Mouse (Mus musculus) frontal cortex, postnatal 36 days (tissue): ENCODE data around the gene Gm21149.
"Not testable (repeated sequence)": the region's sequence is repeated elsewhere in the genome, so short reads cannot be mapped to it uniquely, and the experiment has no call there.

ENCODE experiments used
- DNase-seq, 2 experiments: peaks; one replicate each; pipeline ENCODE4 v3.0.0; 2022; ENCODE audit warnings: low spot score in 2 of 2

The Gm21149 gene

GRCm38 (mm10) chr5:15463561-15463960, 12.8 kb downstream of the Gm21149 start:
- DNase-seq, result peak; percentile 13 to 17

- DNase-seq, result not testable (repeated sequence)
Measured at GRCm38 (mm10) chr5:15461613-15462012, 14.7 kb downstream of the Gm21149 start.

GRCm38 (mm10) chr5:15457865-15458571, 18.3 kb downstream of the Gm21149 start:
- not testable (repeated sequence) for DNase-seq
